Mouse (Mus musculus) midbrain, postnatal 0 days (tissue): ENCODE measurements around the gene Cage1. TPM values are rescaled to one million over a fixed set of nuclear protein-coding genes. Genes with fewer than 3 reads are reported as not detected.

Experiments used
- ATAC-seq: fragments of 200-750 bp; cut with Nextera tagmentation; 2 replicates; pipeline ENCODE4 v1.8.0; 2017; ENCODE audit warnings: moderate number of reproducible peaks, mild to moderate bottlenecking, moderate TSS enrichment, moderate library complexity; ENCODE audit not compliant: low FRiP score
- DNase-seq: peaks from one replicate; pipeline ENCODE4 v3.0.0-alpha.2; 2015; ENCODE audit warnings: low spot score
- H3K27ac ChIP-seq: fragments of 300-500 bp; sonication (generic); 2 replicates; pipeline ENCODE4 v1.5.1; 2014; ENCODE audit warnings: low read depth, mild to moderate bottlenecking, low read length, mixed read lengths
- H3K27me3 ChIP-seq: fragments of 300-500 bp; sonication (generic); 2 replicates; pipeline ENCODE4 v1.6.1; 2014; ENCODE audit warnings: low read length, control low read depth, mixed read lengths; ENCODE audit not compliant: insufficient read depth
- H3K36me3 ChIP-seq: fragments of 300-500 bp; sonication (generic); 2 replicates; pipeline ENCODE4 v1.6.1; 2014; ENCODE audit warnings: low read length, control low read depth, mixed read lengths; ENCODE audit not compliant: insufficient read depth
- H3K4me1 ChIP-seq: fragments of 300-500 bp; sonication (generic); 2 replicates; pipeline ENCODE4 v1.6.1; 2014; ENCODE audit warnings: mild to moderate bottlenecking, control low read depth, antibody characterized with exemption, low read length, mixed read lengths; ENCODE audit not compliant: insufficient read depth
- H3K4me2 ChIP-seq: fragments of 300-500 bp; sonication (generic); 2 replicates; pipeline ENCODE4 v1.6.1; 2014; ENCODE audit warnings: low read depth, mild to moderate bottlenecking, low read length, mixed read lengths; ENCODE audit not compliant: poor library complexity, severe bottlenecking
- H3K4me3 ChIP-seq: fragments of 300-500 bp; sonication (generic); 2 replicates; pipeline ENCODE4 v1.5.1; 2014; ENCODE audit warnings: low read depth, mild to moderate bottlenecking, low read length, moderate library complexity
- H3K9ac ChIP-seq: fragments of 300-500 bp; sonication (generic); replicated peaks from 2 replicates; pipeline ENCODE4 v1.6.1; 2014; ENCODE audit warnings: mild to moderate bottlenecking, low read length, moderate library complexity, mixed read lengths; ENCODE audit not compliant: poor library complexity, severe bottlenecking
- H3K9me3 ChIP-seq: fragments of 300-500 bp; sonication (generic); 2 replicates; pipeline ENCODE4 v1.6.1; 2016; ENCODE audit warnings: low read length, control low read depth
- CTCF ChIP-seq: IDR thresholded peaks from 2 replicates; pipeline ENCODE4 v1.5.1; 2016; ENCODE audit warnings: antibody characterized with exemption, mild to moderate bottlenecking
- WGBS: fragments of 180-500 bp; shearing (Covaris S2); extraction: QIAGEN DNeasy Blood & Tissue Kit; methylation state at CpG from one replicate; pipeline ENCODE4 v1.1.7; 2014; 5-methylcytosine and 5-hydroxymethylcytosine counted together
- polyA plus RNA-seq: library from polyadenylated mRNA; unstranded; fragments of >200 nt; fragmentation: Nextera tagmentation; extraction: Ambion mirVana; gene quantifications from 2 replicates; pipeline ENCODE4 v1.2.1, GENCODE M21; 2015
- total RNA-seq: library from RNA; depleted of rRNA; stranded (reverse); fragments of >200 nt; gene quantifications from 2 replicates; pipeline ENCODE4 v1.2.3, GENCODE M21; 2014

Gene Cage1
- total and polyA plus RNA-seq, 2 experiments from 2014 or later: 1.6 to 4.4 TPM

- no peak overlapping the region for H3K4me3 ChIP-seq
- no peak overlapping the region for H3K27ac ChIP-seq
- ATAC-seq: no peak
- H3K9me3 ChIP-seq: no peaks in the 10 kb centered on the region
- no peak for TF ChIP-seq CTCF
- H3K9ac ChIP-seq: no peak overlapping the region
- H3K4me1 ChIP-seq: no peaks in the 10 kb centered on the region
- H3K36me3 ChIP-seq: no peaks in the 10 kb centered on the region
- no peak for DNase-seq
- no peaks in the 10 kb centered on the region for H3K27me3 ChIP-seq
- 24% methylated on average over 11 of the region's 11 CpGs for WGBS
- no peak overlapping the region for H3K4me2 ChIP-seq
Observed at GRCm38 (mm10) chr13:38077113-38077512, 40.2 kb upstream of the Cage1 start.

- DNase-seq (no peak), ATAC-seq (no peak)
- no peaks in the 10 kb centered on the region for H3K4me1 ChIP-seq
- H3K4me2 ChIP-seq: no peak overlapping the region
- no peaks in the 10 kb centered on the region for H3K36me3 ChIP-seq
- no peaks in the 10 kb centered on the region for H3K9me3 ChIP-seq
- WGBS: 76% methylated on average over 5 of the region's 5 CpGs
- H3K27ac ChIP-seq: no peak overlapping the region
- no peak overlapping the region for H3K9ac ChIP-seq
- H3K27me3 ChIP-seq: no peaks in the 10 kb centered on the region
- TF ChIP-seq CTCF: no peak
- H3K4me3 ChIP-seq: no peak overlapping the region
Observed at GRCm38 (mm10) chr13:38074404-38074803, 37.5 kb upstream of the Cage1 start.

DNA sequence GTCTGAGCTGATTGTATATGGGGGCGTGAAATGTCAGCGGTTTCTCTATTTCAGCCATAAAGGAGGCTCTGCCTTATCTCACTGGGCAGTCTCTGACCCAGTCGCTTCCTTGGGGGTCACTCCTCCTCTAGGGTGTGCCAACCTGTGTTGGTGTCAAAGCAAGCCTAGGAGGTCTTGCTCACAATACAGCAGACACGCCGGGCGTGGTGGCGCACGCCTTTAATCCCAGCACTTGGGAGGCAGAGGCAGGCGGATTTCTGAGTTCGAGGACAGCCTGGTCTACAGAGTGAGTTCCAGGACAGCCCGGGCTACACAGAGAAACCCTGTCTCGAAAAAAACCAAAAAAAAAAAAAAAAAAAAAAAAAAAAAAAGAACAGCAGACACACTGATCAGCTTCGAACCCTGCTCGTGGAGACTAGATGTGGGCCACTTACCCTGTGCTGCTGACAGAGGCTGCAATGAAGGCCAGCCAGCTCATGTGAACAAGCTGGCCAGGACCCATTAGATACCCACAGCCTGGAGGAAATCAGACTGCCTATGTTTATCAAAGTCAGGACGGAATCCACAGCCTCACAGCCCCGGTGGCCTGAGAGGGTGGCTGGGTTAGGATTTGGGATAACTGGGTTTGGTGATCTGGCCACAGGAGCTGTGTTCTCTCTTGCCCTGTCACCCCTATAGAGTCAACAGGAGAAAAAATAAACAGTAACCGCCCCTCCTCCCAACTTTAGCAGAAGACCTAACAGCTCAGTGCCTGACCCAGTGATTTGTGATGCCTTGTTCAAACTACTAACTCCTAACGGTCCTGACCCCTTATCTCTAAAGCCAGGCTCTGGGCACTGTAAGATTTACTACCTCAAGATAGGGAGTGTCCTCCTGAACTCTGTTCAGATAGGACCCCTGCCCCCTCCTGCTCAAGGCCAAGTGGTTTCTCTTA lies 36.8 kb upstream of the Cage1 start:
- no peak overlapping the region for H3K27ac ChIP-seq
- no peaks in the 10 kb centered on the region for H3K36me3 ChIP-seq
- no peak overlapping the region for H3K4me3 ChIP-seq
- WGBS: 92% methylated on average over 18 of the region's 18 CpGs
- H3K27me3 ChIP-seq: no peaks in the 10 kb centered on the region
- no peak overlapping the region for H3K4me2 ChIP-seq
- no peak for TF ChIP-seq CTCF
- no peaks in the 10 kb centered on the region for H3K9me3 ChIP-seq
- ATAC-seq: no peak
- no peaks in the 10 kb centered on the region for H3K4me1 ChIP-seq
- no peak for DNase-seq
- no peak overlapping the region for H3K9ac ChIP-seq

DNA sequence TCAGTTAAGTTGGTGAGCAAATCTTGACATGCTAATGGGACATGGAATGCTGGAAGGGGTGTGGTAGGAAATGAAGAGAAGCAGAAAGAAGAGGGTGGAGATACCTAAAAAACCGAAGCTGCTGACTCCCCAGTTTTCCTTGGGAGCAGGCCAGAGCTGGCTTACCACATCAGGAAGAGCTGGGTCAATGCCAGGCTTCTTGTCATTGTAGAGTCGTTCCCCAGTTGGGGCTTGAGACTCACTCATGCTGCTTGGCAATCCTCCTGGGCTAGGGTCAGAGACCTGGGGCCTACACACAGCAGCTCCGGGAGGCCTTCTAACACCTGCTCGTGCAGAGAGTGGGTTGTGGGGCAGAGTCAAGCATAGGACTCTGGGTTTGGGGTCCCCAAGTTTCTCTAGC lies 34.1 kb upstream of the Cage1 start:
- ATAC-seq (no peak), DNase-seq (peak; percentile 19)
- Histone ChIP-seq H3K9me3 (no peaks in the 10 kb centered on the region), H3K4me2 (no peak overlapping the region), H3K9ac (no peak overlapping the region), H3K4me3 (no peak overlapping the region), H3K4me1 (no peaks in the 10 kb centered on the region), H3K27ac (no peak overlapping the region), H3K27me3 (no peaks in the 10 kb centered on the region), H3K36me3 (no peaks in the 10 kb centered on the region)
- 75% methylated on average over 4 of the region's 4 CpGs for WGBS
- no peak for TF ChIP-seq CTCF

DNA sequence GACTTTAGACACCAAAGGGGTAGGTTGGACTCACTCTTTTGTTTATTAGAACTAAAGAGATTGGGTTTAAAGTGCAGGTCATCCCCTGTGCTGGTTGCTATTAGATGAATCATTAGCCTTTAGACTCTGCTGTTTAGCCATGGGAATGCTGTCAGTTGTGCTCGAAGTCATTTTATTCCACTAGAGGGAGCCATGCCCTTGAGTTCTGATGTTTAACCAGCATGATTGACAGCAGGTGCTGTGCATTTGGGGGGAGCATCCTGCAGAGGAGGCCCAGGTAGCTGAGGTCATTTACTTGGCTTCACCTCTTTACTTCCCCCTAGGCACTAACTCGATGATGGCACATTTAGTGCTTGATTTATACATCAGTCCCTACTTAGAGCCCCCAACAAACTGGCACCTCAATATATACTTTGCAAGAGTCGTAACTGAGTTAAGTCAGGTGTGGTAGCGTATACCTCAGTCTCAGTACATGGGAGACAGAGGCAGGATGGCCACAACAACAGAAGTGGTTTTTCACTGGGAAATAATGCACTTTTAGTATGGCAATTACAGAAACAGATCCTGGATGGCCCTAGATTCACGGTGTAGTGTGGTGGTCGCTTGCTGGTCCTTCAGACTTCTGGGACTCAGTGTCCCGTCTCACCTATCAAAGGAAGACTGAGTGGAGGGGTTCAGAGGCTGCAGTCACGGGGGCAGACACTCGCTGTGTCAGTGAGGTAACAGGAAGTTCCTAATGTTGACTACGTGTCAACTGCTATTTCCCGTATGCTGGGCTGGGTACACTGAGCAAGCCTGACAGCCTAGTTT lies 28.2 kb upstream of the Cage1 start:
- DNase-seq (peak; percentile 78), ATAC-seq (peak; percentile 68)
- Histone ChIP-seq H3K4me2 (no peak overlapping the region), H3K9me3 (no peaks in the 10 kb centered on the region), H3K9ac (no peak overlapping the region), H3K4me1 (no peaks in the 10 kb centered on the region), H3K27me3 (no peaks in the 10 kb centered on the region), H3K27ac (no peak overlapping the region), H3K36me3 (peaks cover 18% of the 10 kb centered on the region; the same call in 1 of the 2 replicates), H3K4me3 (no peak overlapping the region)
- TF ChIP-seq CTCF: peak; percentile 89
- WGBS: 75% methylated on average over 11 of the region's 11 CpGs

GRCm38 (mm10) chr13:38062678-38063077 lies 25.8 kb upstream of the Cage1 start:
- WGBS: 90% methylated on average over 11 of the region's 11 CpGs
- no peak for ATAC-seq

More at GRCm38 (mm10) chr13:38062678-38063077, 25.8 kb upstream of the Cage1 start:
- TF ChIP-seq CTCF: no peak
- Histone ChIP-seq H3K9me3 (no peaks in the 10 kb centered on the region), H3K4me2 (no peak overlapping the region), H3K9ac (no peak overlapping the region), H3K27me3 (no peaks in the 10 kb centered on the region), H3K27ac (no peak overlapping the region), H3K36me3 (peaks cover 31% of the 10 kb centered on the region), H3K4me1 (no peaks in the 10 kb centered on the region), H3K4me3 (no peak overlapping the region)
- DNase-seq: no peak
